Mouse (Mus musculus) cerebellum, adult 2 months (tissue): ENCODE data around the gene Gm10775. TPM values are rescaled to one million over a fixed set of nuclear protein-coding genes. Genes with fewer than 3 reads are reported as not detected.

Experiments used
- DNase-seq, 2 experiments: peaks; one replicate each; pipeline ENCODE4 v3.0.0; 2021
- H3K27ac ChIP-seq: fragments of 200-500 bp; 2 replicates; pipeline ENCODE4 v1.5.1; 2012; ENCODE audit warnings: low read length, control low read depth, inconsistent platforms; ENCODE audit not compliant: insufficient read depth
- H3K27me3 ChIP-seq: fragments of 200-500 bp; 2 replicates; pipeline ENCODE4 v1.6.1; 2012; ENCODE audit warnings: inconsistent platforms, mild to moderate bottlenecking, low read length, moderate library complexity; ENCODE audit not compliant: control insufficient read depth, insufficient read depth
- H3K4me1 ChIP-seq: fragments of 200-500 bp; 2 replicates; pipeline ENCODE4 v1.6.1; 2011; ENCODE audit warnings: low read length; ENCODE audit not compliant: control insufficient read depth, insufficient read depth
- H3K4me3 ChIP-seq: fragments of 200-500 bp; replicated peaks from 2 replicates; pipeline ENCODE3; 2011; ENCODE audit warnings: mild to moderate bottlenecking, low read depth, low read length, control low read depth; ENCODE audit not compliant: insufficient read depth
- CTCF ChIP-seq: fragments of 200-500 bp; IDR thresholded peaks from 2 replicates; pipeline ENCODE4 v1.5.1; 2011; ENCODE audit warnings: low read depth, mild to moderate bottlenecking, control low read depth, low read length, moderate library complexity, borderline replicate concordance; ENCODE audit not compliant: insufficient read depth
- POLR2A ChIP-seq: fragments of 200-500 bp; IDR thresholded peaks from 2 replicates; pipeline ENCODE4 v1.6.1; 2011; ENCODE audit warnings: low read length, control low read depth, borderline replicate concordance; ENCODE audit not compliant: insufficient read depth
- WGBS: fragments of 180-500 bp; shearing (Covaris S2); methylation state at CpG from one replicate; pipeline ENCODE4 v1.1.7; 2018; 5-methylcytosine and 5-hydroxymethylcytosine counted together
- polyA plus RNA-seq: library from polyadenylated mRNA; depleted of rRNA; stranded (reverse); fragments of >200 nt; gene quantifications from 2 replicates; pipeline ENCODE4 v1.2.3, GENCODE M21; 2012

Gm10775 gene
- polyA plus RNA-seq, 1 experiment = 0.56 TPM

DNA sequence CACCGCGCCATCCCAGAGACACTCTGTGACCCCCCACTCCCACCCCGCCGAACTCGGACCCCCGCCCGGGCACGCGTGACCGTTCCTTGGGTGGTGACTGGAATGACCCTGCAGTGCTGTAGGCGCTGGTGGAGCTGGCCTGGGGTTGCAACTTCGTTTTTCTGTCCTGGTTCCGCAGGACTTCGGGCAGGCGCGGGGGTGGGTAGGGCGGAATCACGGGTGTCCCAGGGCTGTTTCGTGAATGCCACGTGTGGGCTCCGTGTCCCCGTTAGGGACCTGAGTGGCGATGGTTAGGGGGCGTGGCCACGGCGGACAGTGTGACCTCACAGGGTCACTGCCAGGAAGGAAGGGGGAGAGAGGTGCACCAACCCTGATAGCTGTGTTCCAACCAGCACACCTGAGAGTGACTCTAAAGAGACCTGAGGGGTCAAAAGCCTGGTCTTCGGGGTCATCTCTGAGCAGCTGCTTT lies 17.0 kb upstream of the Gm10775 start:
- no peaks in the 10 kb centered on the region for H3K4me1 ChIP-seq
- H3K4me3 ChIP-seq = no peak overlapping the region
- no peaks in the 10 kb centered on the region for H3K27me3 ChIP-seq
- no peak overlapping the region for H3K27ac ChIP-seq
- DNase-seq = peak in 1 of 2 experiments; percentile 23
- 45% methylated on average over 27 of the region's 27 CpGs for WGBS
- TF ChIP-seq POLR2A (no peak), CTCF (no peak)

DNA sequence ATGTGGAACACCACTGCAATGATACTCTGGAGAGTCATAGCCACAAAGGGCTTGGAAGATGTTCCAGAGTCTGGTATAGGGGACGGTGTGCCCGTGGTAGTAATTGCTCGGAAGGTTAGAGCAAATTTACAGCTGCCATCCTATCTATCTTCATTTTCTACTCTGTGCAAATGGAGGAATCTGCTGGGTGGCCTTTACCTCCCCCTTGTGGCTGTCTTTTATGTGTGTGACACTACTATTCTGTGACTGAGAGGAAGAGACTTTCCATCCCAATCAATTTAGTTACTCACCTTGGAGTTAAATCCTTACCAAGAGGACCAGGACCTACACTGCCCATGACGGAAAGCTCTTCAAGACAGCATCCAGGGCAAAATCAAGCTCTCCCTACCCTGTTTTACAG lies 16.1 kb upstream of the Gm10775 start:
- H3K4me3 ChIP-seq = no peak overlapping the region
- no peak overlapping the region for H3K27ac ChIP-seq
- no peaks in the 10 kb centered on the region for H3K27me3 ChIP-seq
- 95% methylated on average over 4 of the region's 4 CpGs for WGBS
- H3K4me1 ChIP-seq = no peaks in the 10 kb centered on the region
- DNase-seq = no peak
- TF ChIP-seq POLR2A (no peak), CTCF (no peak)

DNA sequence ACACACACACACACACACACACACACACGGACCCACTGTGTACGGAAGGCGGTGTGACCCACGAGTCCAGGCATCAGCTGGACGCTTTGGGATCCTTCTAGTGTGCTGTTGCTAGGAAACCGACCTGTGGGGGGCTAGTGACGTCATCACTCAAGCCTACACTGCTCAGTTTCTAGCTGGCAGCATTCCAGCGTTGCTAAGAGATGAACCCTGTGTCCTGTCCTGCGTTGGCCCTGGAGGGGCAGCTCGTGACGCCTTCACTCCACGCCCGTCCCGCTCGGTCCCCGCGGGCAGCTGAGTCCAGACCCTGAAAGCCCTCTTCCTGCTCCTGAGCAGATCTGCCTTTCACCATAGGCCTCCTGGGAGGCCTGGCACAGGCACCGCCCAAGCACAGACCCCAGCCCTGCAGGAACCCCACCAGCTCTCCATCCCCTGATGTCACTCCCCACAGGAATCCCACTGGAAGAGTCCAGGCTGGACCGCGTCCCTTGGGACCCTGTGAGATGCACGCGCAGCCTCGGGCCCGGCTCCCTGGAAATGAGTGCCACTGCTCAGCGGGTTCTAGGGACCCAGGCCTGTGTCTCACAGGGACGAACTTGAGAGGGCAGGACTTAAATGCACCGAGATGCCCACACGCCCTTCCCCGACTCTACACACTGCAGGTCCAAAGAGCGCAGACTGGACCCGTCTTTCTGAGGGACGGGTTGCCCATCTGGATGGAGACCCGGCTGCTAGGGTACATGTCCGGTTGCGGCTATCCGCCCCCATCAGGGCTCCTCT lies 974 bp upstream of the Gm10775 start:
- Histone ChIP-seq H3K27me3 (no peaks in the 10 kb centered on the region), H3K27ac (no peak overlapping the region), H3K4me3 (peak overlapping the region; percentile 43), H3K4me1 (no peaks in the 10 kb centered on the region)
- TF ChIP-seq CTCF (no peak), POLR2A (no peak)
- 24% methylated on average over 36 of the region's 36 CpGs for WGBS
- peak; percentile 67 to 76 for DNase-seq

DNA sequence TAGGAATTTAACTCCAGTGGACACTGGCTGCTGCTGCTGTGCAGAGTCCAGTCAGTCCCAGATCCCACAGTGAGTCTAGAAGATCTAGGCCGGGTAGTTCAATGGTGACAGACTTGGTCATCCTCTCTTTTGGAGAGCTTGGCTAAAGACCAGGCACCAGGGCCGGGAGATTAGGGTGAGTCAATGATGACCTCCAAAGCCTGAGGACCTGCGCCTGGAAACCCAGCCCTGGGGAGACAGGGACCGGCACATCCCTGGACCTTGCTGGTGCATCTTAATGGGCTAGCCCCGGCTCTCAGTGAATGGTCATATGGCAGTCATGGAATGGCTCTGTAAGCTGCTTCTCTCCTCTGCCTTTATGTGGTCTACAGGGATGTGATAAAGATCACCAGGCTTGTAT lies 2.7 kb downstream of the Gm10775 start:
- 98% methylated on average over 5 of the region's 5 CpGs for WGBS
- Histone ChIP-seq H3K27me3 (no peaks in the 10 kb centered on the region), H3K4me3 (no peak overlapping the region), H3K4me1 (no peaks in the 10 kb centered on the region), H3K27ac (no peak overlapping the region)
- no peak for DNase-seq
- no peak for TF ChIP-seq CTCF
- TF ChIP-seq POLR2A = no peak

DNA sequence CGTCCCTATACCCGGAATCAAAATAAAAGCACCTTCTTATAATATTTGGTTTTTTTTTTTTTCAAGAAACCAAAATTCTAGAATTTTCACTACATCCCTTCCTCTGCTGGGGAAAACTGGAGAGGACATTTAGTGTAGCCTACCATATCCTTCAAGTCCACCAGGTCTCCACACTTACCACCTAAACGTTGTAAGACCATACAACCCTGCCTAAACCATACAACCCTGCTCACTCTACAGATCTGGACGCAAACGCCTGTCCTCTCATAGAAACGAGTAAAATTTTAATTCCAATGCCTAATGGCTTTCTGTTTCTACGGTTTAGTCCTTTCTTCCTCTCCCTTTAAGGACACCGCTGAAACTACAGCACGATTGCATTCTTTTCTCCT lies 18.6 kb downstream of the Gm10775 start:
- H3K4me3 ChIP-seq = peak overlapping the region; percentile 99
- peak overlapping the region; percentile 94 for H3K27ac ChIP-seq
- H3K27me3 ChIP-seq = no peaks in the 10 kb centered on the region
- H3K4me1 ChIP-seq = no peaks in the 10 kb centered on the region
- WGBS = 16% methylated on average over 9 of the region's 9 CpGs
- DNase-seq = no peak
- no peak for TF ChIP-seq POLR2A
- TF ChIP-seq CTCF = no peak

DNA sequence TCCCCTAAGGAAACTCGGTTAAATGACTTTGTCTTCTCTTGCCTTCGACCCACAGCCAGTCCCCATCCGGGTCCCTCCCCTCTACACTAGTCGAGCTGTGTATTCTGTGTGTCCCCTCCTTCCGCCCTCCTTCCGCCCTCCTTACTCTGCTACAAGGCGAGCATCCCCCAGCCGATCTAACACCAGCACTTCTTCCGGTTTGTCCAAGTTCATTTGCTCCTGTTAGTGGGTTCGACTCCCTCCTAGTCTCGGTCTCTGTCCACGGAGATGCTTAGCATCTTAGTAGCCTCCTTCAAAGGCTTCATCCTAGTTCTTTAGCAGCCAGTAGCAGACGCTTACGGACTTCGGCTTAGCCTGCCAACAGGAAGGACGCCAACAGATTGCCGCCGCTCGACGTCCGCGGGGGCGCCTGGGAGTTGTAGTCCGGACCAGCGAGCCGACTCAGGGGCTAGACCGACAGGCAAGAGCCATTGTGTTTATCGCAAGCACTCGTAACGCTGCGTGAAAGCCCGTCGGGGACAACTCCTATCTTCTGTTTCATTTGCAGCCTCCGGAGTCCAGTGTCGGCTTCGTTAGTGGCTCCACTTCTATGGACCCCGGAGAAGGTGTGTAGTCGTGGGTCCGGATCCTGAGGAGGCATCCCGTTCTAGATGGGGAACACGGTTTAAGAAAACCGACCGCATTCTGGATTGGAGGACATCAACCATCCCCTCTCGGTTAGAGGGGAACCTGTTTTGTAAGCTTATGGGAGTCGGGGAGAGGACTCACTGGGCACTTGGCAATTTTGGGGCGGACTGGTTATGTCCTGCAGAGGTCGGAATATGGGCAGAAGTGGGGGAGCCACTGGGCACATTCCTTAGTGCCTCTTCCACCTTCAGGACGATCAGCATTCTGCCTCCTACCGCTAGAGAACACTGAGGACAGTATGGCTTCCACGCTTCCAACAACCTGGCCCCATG lies 19.3 kb downstream of the Gm10775 start, which contains the start of gene Zfp369:
TSS of gene Zfp369 (plus strand) at position 432 of the 959 bp plus-strand sequence.
- no peaks in the 10 kb centered on the region for H3K27me3 ChIP-seq
- under 1% methylated on average over 50 of the region's 50 CpGs for WGBS
- H3K27ac ChIP-seq = peak within 1 kb of the TSS; percentile 94
- H3K4me1 ChIP-seq = no peaks in the 10 kb centered on the region
- H3K4me3 ChIP-seq = peak within 1 kb of the TSS; percentile 99
- peak; percentile 95 for DNase-seq
- TF ChIP-seq CTCF = no peak
- TF ChIP-seq POLR2A = peak; percentile 63

DNA sequence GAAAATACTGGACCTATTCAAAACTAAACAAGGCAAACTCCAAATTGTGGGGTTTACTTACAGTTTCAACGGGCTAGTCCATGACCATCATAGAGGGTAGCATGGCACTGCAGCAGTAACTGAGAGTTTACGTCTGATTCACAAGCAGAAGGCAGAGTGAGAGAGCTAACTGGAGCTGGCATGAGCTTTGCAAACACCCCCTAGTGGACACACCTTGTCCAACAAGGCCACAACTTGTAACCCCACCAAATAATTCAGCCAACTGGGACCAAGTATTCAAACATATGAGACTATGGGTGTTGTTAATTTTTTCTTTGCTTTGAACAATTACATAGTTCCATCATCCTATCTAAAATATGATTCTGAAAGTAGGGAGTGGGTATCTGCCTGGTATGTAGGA lies 27.4 kb downstream of the Gm10775 start:
- H3K27me3 ChIP-seq = no peaks in the 10 kb centered on the region
- H3K4me1 ChIP-seq = no peaks in the 10 kb centered on the region
- 97% methylated on average over 2 of the region's 2 CpGs for WGBS
- H3K27ac ChIP-seq = no peak overlapping the region
- no peak overlapping the region for H3K4me3 ChIP-seq
- DNase-seq = no peak
- no peak for TF ChIP-seq POLR2A
- no peak for TF ChIP-seq CTCF
